Mouse (Mus musculus): ENCODE measurements at regions not wholly inside any gene's neighbourhood (a gene's known extent, or its start where the extent isn't known, plus 50 kb on each side); places are given as distances from the start of the nearest gene placed in this dataset.

DNA sequence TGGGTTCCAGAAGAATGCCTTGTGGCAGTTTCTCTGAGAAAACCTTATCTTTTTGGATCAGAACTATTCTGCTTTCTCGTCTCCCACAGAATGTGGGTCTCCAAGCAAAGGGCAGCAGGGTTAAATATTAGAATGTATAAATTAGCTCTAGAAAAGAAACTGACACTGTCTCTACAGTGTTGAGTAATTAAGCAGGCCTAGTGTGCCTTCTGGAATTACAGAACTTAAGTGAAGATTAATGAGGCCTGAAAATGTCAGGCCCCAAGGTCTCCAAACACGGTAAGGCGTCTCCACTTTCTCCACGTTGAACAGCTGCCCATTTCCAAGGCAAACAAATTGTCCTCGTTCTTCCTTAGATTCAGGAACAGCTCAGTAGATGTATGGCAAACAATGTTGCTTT lies 66.5 kb upstream of the Tyrp1 start:
- no peak for TF ChIP-seq CTCF (IDR thresholded peaks at IDR 0.05)
- no peak for TF ChIP-seq POLR2A (IDR thresholded peaks at IDR 0.05; ENCODE audit: insufficient read depth, low read depth, low read length)

Data from heart, adult 2 months (tissue).